Mouse (Mus musculus): ENCODE results near the gene Git1. TPM values are rescaled to one million over a fixed set of nuclear protein-coding genes. Genes with fewer than 3 reads are reported as not detected.

The Git1 gene
- total RNA-seq, 2 experiments from 2014 or later: 272 to 274 TPM

GRCm38 (mm10) chr11:77500361-77501325 is 7.3 kb downstream of the Git1 start:
- DNase-seq (ENCODE audit: extremely low spot score in 1 of 2, low spot score in 1 of 2): no peak

GRCm38 (mm10) chr11:77501392-77501791 is 8.0 kb downstream of the Git1 start:
- DNase-seq (ENCODE audit: extremely low spot score in 1 of 2, low spot score in 1 of 2): peak in 1 of 2 experiments; percentile 81

GRCm38 (mm10) chr11:77501971-77502370 is 8.6 kb downstream of the Git1 start:
- DNase-seq (ENCODE audit: extremely low spot score in 1 of 2, low spot score in 1 of 2): no peak

GRCm38 (mm10) chr11:77502481-77502880 is 9.1 kb downstream of the Git1 start:
- DNase-seq (ENCODE audit: extremely low spot score in 1 of 2, low spot score in 1 of 2): no peak

- DNase-seq (ENCODE audit: extremely low spot score in 1 of 2, low spot score in 1 of 2): no peak
Measured at GRCm38 (mm10) chr11:77503511-77503910, 10.1 kb downstream of the Git1 start.

- no peak for DNase-seq (ENCODE audit: extremely low spot score in 1 of 2, low spot score in 1 of 2)
Measured at GRCm38 (mm10) chr11:77504377-77504776, 11.0 kb downstream of the Git1 start.

- DNase-seq (ENCODE audit: extremely low spot score in 1 of 2, low spot score in 1 of 2): no peak
Measured at GRCm38 (mm10) chr11:77505291-77505980, 12.1 kb downstream of the Git1 start.

GRCm38 (mm10) chr11:77506273-77506672 is 12.9 kb downstream of the Git1 start:
- no peak for DNase-seq (ENCODE audit: extremely low spot score in 1 of 2, low spot score in 1 of 2)

- DNase-seq (ENCODE audit: extremely low spot score in 1 of 2, low spot score in 1 of 2): no peak
Measured at GRCm38 (mm10) chr11:77506941-77507340, 13.6 kb downstream of the Git1 start.

GRCm38 (mm10) chr11:77507426-77507825 is 14.1 kb downstream of the Git1 start:
- no peak for DNase-seq (ENCODE audit: extremely low spot score in 1 of 2, low spot score in 1 of 2)

GRCm38 (mm10) chr11:77508068-77509021 is 15.0 kb downstream of the Git1 start:
- peak in 1 of 2 experiments; percentile 82 for DNase-seq (ENCODE audit: extremely low spot score in 1 of 2, low spot score in 1 of 2)

GRCm38 (mm10) chr11:77511336-77511735 is 18.0 kb downstream of the Git1 start:
- no peak for DNase-seq (ENCODE audit: extremely low spot score in 1 of 2, low spot score in 1 of 2)

- DNase-seq (ENCODE audit: extremely low spot score in 1 of 2, low spot score in 1 of 2): peak; percentile 55 to 63
Measured at GRCm38 (mm10) chr11:77512891-77513810, 19.8 kb downstream of the Git1 start.

- no peak for DNase-seq (ENCODE audit: extremely low spot score in 1 of 2, low spot score in 1 of 2)
Measured at GRCm38 (mm10) chr11:77513811-77514170, 20.4 kb downstream of the Git1 start.

- no peak for DNase-seq (ENCODE audit: extremely low spot score in 1 of 2, low spot score in 1 of 2)
Measured at GRCm38 (mm10) chr11:77514281-77514831, 21.0 kb downstream of the Git1 start.

- peak in 1 of 2 experiments; percentile 55 for DNase-seq (ENCODE audit: extremely low spot score in 1 of 2, low spot score in 1 of 2)
Measured at GRCm38 (mm10) chr11:77514832-77515636, 21.7 kb downstream of the Git1 start, which contains the start of gene Abhd15. TSS of gene Abhd15 (plus strand) at chr11:77515121.

GRCm38 (mm10) chr11:77515637-77516552 is 22.5 kb downstream of the Git1 start, which contains the start of gene Trp53i13:
TSS of gene Trp53i13 (minus strand) at chr11:77515980.
- no peak for DNase-seq (ENCODE audit: extremely low spot score in 1 of 2, low spot score in 1 of 2)

Data from layer of hippocampus, postnatal 25 days (tissue).